ENCODE assay signal across 8 mouse cellular contexts in the genomic region with DNA sequence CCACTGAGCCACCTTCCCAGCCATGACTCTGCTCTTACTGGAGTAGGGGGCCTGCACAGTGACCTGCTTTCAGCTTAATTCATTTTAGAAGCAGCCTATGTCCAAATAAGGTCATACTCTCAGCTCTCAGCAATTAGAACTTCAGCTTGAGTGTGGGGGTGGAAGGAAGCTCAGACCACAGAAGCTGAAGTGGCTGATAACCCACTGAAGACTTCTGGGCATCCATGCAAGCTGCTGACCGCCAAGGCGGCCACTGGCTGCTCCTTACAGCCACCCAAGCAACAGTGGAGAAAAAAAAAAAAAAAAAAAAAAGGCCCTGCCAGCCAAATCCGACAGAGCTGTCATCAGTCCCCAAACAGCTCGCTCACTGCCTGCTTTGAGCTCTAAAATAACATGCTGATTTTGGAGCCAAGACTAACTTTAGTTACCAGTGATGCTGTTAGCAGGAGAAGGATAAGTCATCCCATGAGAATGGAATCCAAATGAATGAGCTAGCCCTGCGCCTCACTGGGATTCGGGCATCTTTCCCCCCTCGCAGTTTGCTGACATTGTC.
DNase-seq lines count a peak whose midpoint lies in the region; ATAC-seq and TF ChIP-seq lines count a peak whose summit lies in the region.

No protein-coding gene starts in this region.

- no peak overlapping the region for H3K4me2 ChIP-seq in midbrain, postnatal 0 days (ENCODE audit: low read depth, low read length, poor library complexity, severe bottlenecking)
- H3K4me2 ChIP-seq in stomach, postnatal 0 days (replicated peaks; ENCODE audit: low read depth), result no peak overlapping the region

- TF ChIP-seq EP300 in stomach, postnatal 0 days (optimal IDR thresholded peaks at IDR 0.05), result no peak

- H3K9ac ChIP-seq in midbrain, postnatal 0 days (replicated peaks; ENCODE audit: low read length, poor library complexity, severe bottlenecking), result no peak overlapping the region
- no peak overlapping the region for H3K9ac ChIP-seq in stomach, postnatal 0 days (ENCODE audit: low read length)

- TF ChIP-seq CTCF in midbrain, postnatal 0 days (IDR thresholded peaks at IDR 0.05), result no peak
- no peak for TF ChIP-seq CTCF in left cerebral cortex, adult 2 months (IDR thresholded peaks at IDR 0.05)
- TF ChIP-seq CTCF in stomach, postnatal 0 days (IDR thresholded peaks at IDR 0.05; ENCODE audit: low read depth), result no peak

- no peak overlapping the region for H3K27ac ChIP-seq in midbrain, postnatal 0 days (ENCODE audit: low read depth, low read length)
- H3K27ac ChIP-seq in midbrain, embryonic 10.5 days (replicated peaks), result no peak overlapping the region
- H3K27ac ChIP-seq in left cerebral cortex, adult 2 months, result peak overlapping the region; percentile 40; the same call in 1 of the 2 replicates
- 0 out of 2 replicates have a peak overlapping the region, but pooled peaks have one; percentile 13 for H3K27ac ChIP-seq in stomach, postnatal 0 days (replicated peaks)

- no peaks in the 10 kb centered on the region for H3K4me1 ChIP-seq in midbrain, postnatal 0 days (ENCODE audit: insufficient read depth, low read length)
- H3K4me1 ChIP-seq in midbrain, embryonic 10.5 days, result no peaks in the 10 kb centered on the region
- no peaks in the 10 kb centered on the region for H3K4me1 ChIP-seq in stomach, postnatal 0 days (replicated peaks; ENCODE audit: control insufficient read depth, insufficient read depth)

- intact Hi-C loops in left cerebral cortex, adult 2 months (cut with DNase I), result loop anchor here (2.0 to 10.0 kb wide), 2 partner anchors 56 to 700 kb away; no protein-coding TSS in a partner anchor

- H3K27me3 ChIP-seq in midbrain, postnatal 0 days (ENCODE audit: insufficient read depth, low read length), result no peaks in the 10 kb centered on the region
- no peaks in the 10 kb centered on the region for H3K27me3 ChIP-seq in midbrain, embryonic 10.5 days (ENCODE audit: low read depth, poor library complexity, severe bottlenecking)
- H3K27me3 ChIP-seq in stomach, postnatal 0 days (ENCODE audit: control insufficient read depth, insufficient read depth, low read length), result no peaks in the 10 kb centered on the region

- WGBS in midbrain, postnatal 0 days, result 60% methylated on average over 7 of the region's 7 CpGs
- WGBS in midbrain, embryonic 10.5 days, result 83% methylated on average over 7 of the region's 7 CpGs
- WGBS in stomach, postnatal 0 days, result 46% methylated on average over 7 of the region's 7 CpGs

- peak; percentile 5 for DNase-seq in midbrain, postnatal 0 days (ENCODE audit: low spot score)
- DNase-seq in midbrain, embryonic 10.5 days (ENCODE audit: low spot score), result no peak
- peak; percentile 12 to 20 for DNase-seq in left cerebral cortex, adult 2 months (ENCODE audit: extremely low spot score in 1 of 2, low spot score in 2 of 2)
- DNase-seq in stomach, postnatal 0 days (ENCODE audit: low spot score), result no peak
- no peak for DNase-seq in cerebellum, adult 11 months
- DNase-seq in ovary, postnatal 36 days (ENCODE audit: low spot score), result no peak
- no peak for DNase-seq in T-cell, adult 2 months (ENCODE audit: low spot score)

- H3K9me3 ChIP-seq in midbrain, postnatal 0 days (ENCODE audit: low read length), result no peaks in the 10 kb centered on the region
- H3K9me3 ChIP-seq in midbrain, embryonic 10.5 days (replicated peaks), result 0 out of 2 replicates have a peak, but pooled peaks cover 2% of the 10 kb centered on the region
- H3K9me3 ChIP-seq in stomach, postnatal 0 days (ENCODE audit: control insufficient read depth, low read length), result no peaks in the 10 kb centered on the region

- no peak overlapping the region for H3K4me3 ChIP-seq in midbrain, postnatal 0 days (ENCODE audit: low read depth, low read length)
- no peak overlapping the region for H3K4me3 ChIP-seq in midbrain, embryonic 10.5 days
- no peak overlapping the region for H3K4me3 ChIP-seq in left cerebral cortex, adult 2 months
- H3K4me3 ChIP-seq in stomach, postnatal 0 days (ENCODE audit: low read depth, low read length), result no peak overlapping the region

- no peaks in the 10 kb centered on the region for H3K36me3 ChIP-seq in midbrain, postnatal 0 days (ENCODE audit: insufficient read depth, low read length)
- no peaks in the 10 kb centered on the region for H3K36me3 ChIP-seq in midbrain, embryonic 10.5 days
- H3K36me3 ChIP-seq in stomach, postnatal 0 days (ENCODE audit: control insufficient read depth, insufficient read depth, low read length), result no peaks in the 10 kb centered on the region

- ATAC-seq in midbrain, postnatal 0 days (ENCODE audit: low FRiP score), result no peak
- ATAC-seq in granulocyte monocyte progenitor cell, adult 5-6 weeks (replicated peaks; ENCODE audit: poor library complexity, severe bottlenecking), result peak; percentile 81
- ATAC-seq in stomach, postnatal 0 days (ENCODE audit: low FRiP score, low TSS enrichment), result no peak

Comparison
In these comparisons a context has a peak if more than half of its experiments do, and no peak if none do; other contexts are left out.
1. DNase-seq: peak in midbrain, postnatal 0 days (single experiment) and left cerebral cortex, adult 2 months (2 of 2); none in midbrain, embryonic 10.5 days (single experiment), stomach, postnatal 0 days (single experiment), cerebellum, adult 11 months (single experiment), ovary, postnatal 36 days (single experiment) and T-cell, adult 2 months (single experiment).
2. H3K27ac ChIP-seq: peak in left cerebral cortex, adult 2 months (single experiment) and stomach, postnatal 0 days (single experiment); none in midbrain, postnatal 0 days (single experiment) and midbrain, embryonic 10.5 days (single experiment).